Mouse (Mus musculus): ENCODE results near the gene Zhx3. TPM values are rescaled to one million over a fixed set of nuclear protein-coding genes. Genes with fewer than 3 reads are reported as not detected.

Gene Zhx3
- polyA plus RNA-seq, 1 experiment = 26.2 TPM

- Histone ChIP-seq H3K4me1 (ENCODE audit: control insufficient read depth, insufficient read depth, low read length) (peaks cover 20% of the 10 kb centered on the region), H3K4me3 (replicated peaks; ENCODE audit: insufficient read depth, low read depth, low read length) (no peak overlapping the region), H3K27ac (ENCODE audit: insufficient read depth, low read length) (peak overlapping the region; percentile 29; the same call in 1 of the 2 replicates), H3K27me3 (ENCODE audit: control insufficient read depth, insufficient read depth, low read length) (no peaks in the 10 kb centered on the region)
- TF ChIP-seq CTCF (IDR thresholded peaks at IDR 0.05; ENCODE audit: borderline replicate concordance, insufficient read depth, low read depth, low read length) = no peak
- TF ChIP-seq POLR2A (IDR thresholded peaks at IDR 0.05; ENCODE audit: borderline replicate concordance, insufficient read depth, low read length) = no peak
- DNase-seq = peak; percentile 52 to 69
- 22% methylated on average over 5 of the region's 5 CpGs for WGBS
Measured at GRCm38 (mm10) chr2:160766371-160766771, 106.4 kb downstream of the Zhx3 start.

GRCm38 (mm10) chr2:160765096-160765495 lies 107.7 kb downstream of the Zhx3 start:
- TF ChIP-seq CTCF (IDR thresholded peaks at IDR 0.05; ENCODE audit: borderline replicate concordance, insufficient read depth, low read depth, low read length) (no peak), POLR2A (IDR thresholded peaks at IDR 0.05; ENCODE audit: borderline replicate concordance, insufficient read depth, low read length) (no peak)
- Histone ChIP-seq H3K4me3 (replicated peaks; ENCODE audit: insufficient read depth, low read depth, low read length) (no peak overlapping the region), H3K4me1 (ENCODE audit: control insufficient read depth, insufficient read depth, low read length) (peaks cover 19% of the 10 kb centered on the region), H3K27me3 (ENCODE audit: control insufficient read depth, insufficient read depth, low read length) (no peaks in the 10 kb centered on the region), H3K27ac (ENCODE audit: insufficient read depth, low read length) (no peak overlapping the region)
- DNase-seq = no peak
- 74% methylated on average over 3 of the region's 3 CpGs for WGBS

GRCm38 (mm10) chr2:160764386-160764785 lies 108.4 kb downstream of the Zhx3 start:
- H3K4me1 ChIP-seq (ENCODE audit: control insufficient read depth, insufficient read depth, low read length) = peaks cover 19% of the 10 kb centered on the region
- H3K4me3 ChIP-seq (replicated peaks; ENCODE audit: insufficient read depth, low read depth, low read length) = no peak overlapping the region
- no peak for DNase-seq
- no peaks in the 10 kb centered on the region for H3K27me3 ChIP-seq (ENCODE audit: control insufficient read depth, insufficient read depth, low read length)
- no peak for TF ChIP-seq POLR2A (IDR thresholded peaks at IDR 0.05; ENCODE audit: borderline replicate concordance, insufficient read depth, low read length)
- no peak for TF ChIP-seq CTCF (IDR thresholded peaks at IDR 0.05; ENCODE audit: borderline replicate concordance, insufficient read depth, low read depth, low read length)
- 50% methylated on average over 2 of the region's 2 CpGs for WGBS
- H3K27ac ChIP-seq (ENCODE audit: insufficient read depth, low read length) = no peak overlapping the region

- Histone ChIP-seq H3K27ac (ENCODE audit: insufficient read depth, low read length) (no peak overlapping the region), H3K4me1 (ENCODE audit: control insufficient read depth, insufficient read depth, low read length) (peaks cover 19% of the 10 kb centered on the region), H3K27me3 (ENCODE audit: control insufficient read depth, insufficient read depth, low read length) (no peaks in the 10 kb centered on the region), H3K4me3 (replicated peaks; ENCODE audit: insufficient read depth, low read depth, low read length) (no peak overlapping the region)
- no peak for TF ChIP-seq CTCF (IDR thresholded peaks at IDR 0.05; ENCODE audit: borderline replicate concordance, insufficient read depth, low read depth, low read length)
- TF ChIP-seq POLR2A (IDR thresholded peaks at IDR 0.05; ENCODE audit: borderline replicate concordance, insufficient read depth, low read length) = no peak
- no peak for DNase-seq
- WGBS = 89% methylated on average over 3 of the region's 3 CpGs
Measured at GRCm38 (mm10) chr2:160763816-160764215, 109.0 kb downstream of the Zhx3 start.

GRCm38 (mm10) chr2:160760433-160761184 lies 112.2 kb downstream of the Zhx3 start:
- DNase-seq = peak in 1 of 2 experiments; percentile 47
- no peaks in the 10 kb centered on the region; the same call in 1 of the 2 replicates for H3K4me1 ChIP-seq (ENCODE audit: control insufficient read depth, insufficient read depth, low read length)
- no peak for TF ChIP-seq POLR2A (IDR thresholded peaks at IDR 0.05; ENCODE audit: borderline replicate concordance, insufficient read depth, low read length)
- TF ChIP-seq CTCF (IDR thresholded peaks at IDR 0.05; ENCODE audit: borderline replicate concordance, insufficient read depth, low read depth, low read length) = peak; percentile 52
- H3K4me3 ChIP-seq (replicated peaks; ENCODE audit: insufficient read depth, low read depth, low read length) = no peak overlapping the region
- H3K27ac ChIP-seq (ENCODE audit: insufficient read depth, low read length) = no peak overlapping the region
- 73% methylated on average over 9 of the region's 9 CpGs for WGBS
- H3K27me3 ChIP-seq (ENCODE audit: control insufficient read depth, insufficient read depth, low read length) = no peaks in the 10 kb centered on the region

- H3K4me3 ChIP-seq (replicated peaks; ENCODE audit: insufficient read depth, low read depth, low read length) = no peak overlapping the region
- H3K27me3 ChIP-seq (ENCODE audit: control insufficient read depth, insufficient read depth, low read length) = no peaks in the 10 kb centered on the region
- no peak for DNase-seq
- no peak for TF ChIP-seq POLR2A (IDR thresholded peaks at IDR 0.05; ENCODE audit: borderline replicate concordance, insufficient read depth, low read length)
- no peak for TF ChIP-seq CTCF (IDR thresholded peaks at IDR 0.05; ENCODE audit: borderline replicate concordance, insufficient read depth, low read depth, low read length)
- no peaks in the 10 kb centered on the region for H3K4me1 ChIP-seq (ENCODE audit: control insufficient read depth, insufficient read depth, low read length)
- 82% methylated on average over 6 of the region's 6 CpGs for WGBS
- H3K27ac ChIP-seq (ENCODE audit: insufficient read depth, low read length) = no peak overlapping the region
Measured at GRCm38 (mm10) chr2:160756583-160757203, 116.1 kb downstream of the Zhx3 start.

- no peak for TF ChIP-seq CTCF (IDR thresholded peaks at IDR 0.05; ENCODE audit: borderline replicate concordance, insufficient read depth, low read depth, low read length)
- TF ChIP-seq POLR2A (IDR thresholded peaks at IDR 0.05; ENCODE audit: borderline replicate concordance, insufficient read depth, low read length) = no peak
- no peak overlapping the region for H3K27ac ChIP-seq (ENCODE audit: insufficient read depth, low read length)
- no peak for DNase-seq
- no peak overlapping the region for H3K4me3 ChIP-seq (replicated peaks; ENCODE audit: insufficient read depth, low read depth, low read length)
- H3K4me1 ChIP-seq (ENCODE audit: control insufficient read depth, insufficient read depth, low read length) = peaks cover 10% of the 10 kb centered on the region
- no peaks in the 10 kb centered on the region for H3K27me3 ChIP-seq (ENCODE audit: control insufficient read depth, insufficient read depth, low read length)
- WGBS = 63% methylated on average over 10 of the region's 10 CpGs
Measured at GRCm38 (mm10) chr2:160747075-160747474, 125.7 kb downstream of the Zhx3 start.

GRCm38 (mm10) chr2:160746637-160747036 lies 126.2 kb downstream of the Zhx3 start:
- 86% methylated on average over 5 of the region's 5 CpGs for WGBS
- Histone ChIP-seq H3K4me1 (ENCODE audit: control insufficient read depth, insufficient read depth, low read length) (peaks cover 12% of the 10 kb centered on the region), H3K27ac (ENCODE audit: insufficient read depth, low read length) (no peak overlapping the region), H3K4me3 (replicated peaks; ENCODE audit: insufficient read depth, low read depth, low read length) (no peak overlapping the region), H3K27me3 (ENCODE audit: control insufficient read depth, insufficient read depth, low read length) (no peaks in the 10 kb centered on the region)
- DNase-seq = no peak
- no peak for TF ChIP-seq CTCF (IDR thresholded peaks at IDR 0.05; ENCODE audit: borderline replicate concordance, insufficient read depth, low read depth, low read length)
- TF ChIP-seq POLR2A (IDR thresholded peaks at IDR 0.05; ENCODE audit: borderline replicate concordance, insufficient read depth, low read length) = no peak
